Mouse (Mus musculus) neural tube, embryonic 13.5 days (tissue): ENCODE results near the gene Nin. TPM values are rescaled to one million over a fixed set of nuclear protein-coding genes. Genes with fewer than 3 reads are reported as not detected.

Source experiments
- ATAC-seq: fragments of 200-750 bp; cut with Nextera tagmentation; 2 replicates; pipeline ENCODE4 v1.8.0; 2017; ENCODE audit warnings: low read depth, mild to moderate bottlenecking, moderate TSS enrichment, moderate library complexity
- H3K27ac ChIP-seq: fragments of 300-500 bp; sonication (generic); replicated peaks from 2 replicates; pipeline ENCODE4 v1.5.1; 2015; ENCODE audit warnings: moderate library complexity, mild to moderate bottlenecking, inconsistent platforms
- H3K27me3 ChIP-seq: fragments of 300-500 bp; sonication (generic); 2 replicates; pipeline ENCODE4 v1.6.1; 2015; ENCODE audit warnings: mild to moderate bottlenecking, inconsistent platforms
- H3K36me3 ChIP-seq: fragments of 300-500 bp; sonication (generic); 2 replicates; pipeline ENCODE4 v1.6.1; 2015; ENCODE audit warnings: mild to moderate bottlenecking, inconsistent platforms
- H3K4me1 ChIP-seq: fragments of 300-500 bp; sonication (generic); replicated peaks from 2 replicates; pipeline ENCODE4 v1.6.1; 2015; ENCODE audit warnings: inconsistent platforms
- H3K4me2 ChIP-seq: fragments of 300-500 bp; sonication (generic); 2 replicates; pipeline ENCODE4 v1.6.1; 2015; ENCODE audit warnings: inconsistent platforms, mild to moderate bottlenecking, moderate library complexity
- H3K4me3 ChIP-seq: fragments of 300-500 bp; sonication (generic); 2 replicates; pipeline ENCODE4 v1.5.1; 2015; ENCODE audit warnings: mild to moderate bottlenecking, inconsistent platforms
- H3K9ac ChIP-seq: fragments of 300-500 bp; sonication (generic); 2 replicates; pipeline ENCODE4 v1.6.1; 2015; ENCODE audit warnings: moderate library complexity, mild to moderate bottlenecking, inconsistent platforms
- H3K9me3 ChIP-seq: fragments of 300-500 bp; sonication (generic); 2 replicates; pipeline ENCODE4 v1.6.1; 2016; ENCODE audit warnings: inconsistent platforms
- whole genome bisulfite sequencing: fragments of 180-500 bp; shearing (Covaris S2); methylation state at CpG from one replicate; pipeline ENCODE4 v1.1.7; 2015; 5-methylcytosine and 5-hydroxymethylcytosine counted together
- polyA plus RNA-seq: library from polyadenylated mRNA; unstranded; fragments of >200 nt; fragmentation: Nextera tagmentation; extraction: Ambion mirVana; gene quantifications from 2 replicates; pipeline ENCODE4 v1.2.1, GENCODE M21; 2015

Gene Nin
- polyA plus RNA-seq, 1 experiment from 2014 or later: 12.1 TPM

GRCm38 (mm10) chr12:70140542-70140941 lies 27.0 kb upstream of the Nin start:
- no peak overlapping the region for H3K27ac ChIP-seq
- H3K4me2 ChIP-seq: no peak overlapping the region
- no peaks in the 10 kb centered on the region for H3K36me3 ChIP-seq
- no peak overlapping the region for H3K9ac ChIP-seq
- no peak overlapping the region for H3K4me3 ChIP-seq
- H3K27me3 ChIP-seq: no peaks in the 10 kb centered on the region
- WGBS: 95% methylated on average over 5 of the region's 5 CpGs
- ATAC-seq: no peak
- H3K9me3 ChIP-seq: no peaks in the 10 kb centered on the region
- H3K4me1 ChIP-seq: peaks cover 16% of the 10 kb centered on the region

- Histone ChIP-seq H3K9me3 (no peaks in the 10 kb centered on the region), H3K27ac (no peak overlapping the region), H3K27me3 (no peaks in the 10 kb centered on the region), H3K9ac (no peak overlapping the region), H3K36me3 (no peaks in the 10 kb centered on the region), H3K4me2 (no peak overlapping the region), H3K4me1 (peaks cover 16% of the 10 kb centered on the region), H3K4me3 (no peak overlapping the region)
- ATAC-seq: no peak
- WGBS: 63% methylated on average over 4 of the region's 4 CpGs
Measured at GRCm38 (mm10) chr12:70139871-70140270, 26.4 kb upstream of the Nin start.

GRCm38 (mm10) chr12:70137626-70138025 lies 24.1 kb upstream of the Nin start:
- Histone ChIP-seq H3K27me3 (no peaks in the 10 kb centered on the region), H3K4me3 (no peak overlapping the region), H3K27ac (no peak overlapping the region), H3K9ac (no peak overlapping the region), H3K9me3 (no peaks in the 10 kb centered on the region), H3K4me1 (peaks cover 12% of the 10 kb centered on the region), H3K36me3 (no peaks in the 10 kb centered on the region), H3K4me2 (no peak overlapping the region)
- no peak for ATAC-seq
- 83% methylated on average over 9 of the region's 9 CpGs for WGBS

- Histone ChIP-seq H3K4me1 (peaks cover 12% of the 10 kb centered on the region), H3K9me3 (no peaks in the 10 kb centered on the region), H3K4me2 (no peak overlapping the region), H3K27ac (no peak overlapping the region), H3K36me3 (no peaks in the 10 kb centered on the region), H3K4me3 (no peak overlapping the region), H3K27me3 (no peaks in the 10 kb centered on the region), H3K9ac (no peak overlapping the region)
- 59% methylated on average over 4 of the region's 4 CpGs for WGBS
- ATAC-seq: peak; percentile 63; the same call in 1 of the 2 replicates
Measured at GRCm38 (mm10) chr12:70137095-70137494, 23.6 kb upstream of the Nin start.

- 56% methylated on average over 12 of the region's 12 CpGs for WGBS
- Histone ChIP-seq H3K9ac (no peak overlapping the region), H3K36me3 (no peaks in the 10 kb centered on the region), H3K27ac (no peak overlapping the region), H3K27me3 (no peaks in the 10 kb centered on the region), H3K4me3 (no peak overlapping the region), H3K9me3 (no peaks in the 10 kb centered on the region), H3K4me1 (peaks cover 15% of the 10 kb centered on the region), H3K4me2 (no peak overlapping the region)
- no peak for ATAC-seq
Measured at GRCm38 (mm10) chr12:70136185-70136756, 22.8 kb upstream of the Nin start.

- H3K9ac ChIP-seq: no peak overlapping the region
- H3K9me3 ChIP-seq: no peaks in the 10 kb centered on the region
- no peaks in the 10 kb centered on the region for H3K27me3 ChIP-seq
- no peaks in the 10 kb centered on the region for H3K36me3 ChIP-seq
- peaks cover 22% of the 10 kb centered on the region for H3K4me1 ChIP-seq
- no peak overlapping the region for H3K4me2 ChIP-seq
- WGBS: 90% methylated on average over 20 of the region's 20 CpGs
- no peak overlapping the region for H3K4me3 ChIP-seq
- H3K27ac ChIP-seq: no peak overlapping the region
- no peak for ATAC-seq
Measured at GRCm38 (mm10) chr12:70134627-70135235, 21.2 kb upstream of the Nin start.

- H3K4me2 ChIP-seq: peak overlapping the region; percentile 49
- no peaks in the 10 kb centered on the region for H3K27me3 ChIP-seq
- peak overlapping the region; percentile 45 for H3K9ac ChIP-seq
- H3K36me3 ChIP-seq: no peaks in the 10 kb centered on the region
- 34% methylated on average over 20 of the region's 20 CpGs for WGBS
- peaks cover 10% of the 10 kb centered on the region for H3K4me1 ChIP-seq
- no peaks in the 10 kb centered on the region for H3K9me3 ChIP-seq
- H3K27ac ChIP-seq: peak overlapping the region; percentile 46
- 0 out of 2 replicates have a peak, but pooled peaks have one; percentile 21 for ATAC-seq
- H3K4me3 ChIP-seq: peak overlapping the region; percentile 11; the same call in 1 of the 2 replicates
Measured at GRCm38 (mm10) chr12:70131042-70131675, 17.6 kb upstream of the Nin start.

GRCm38 (mm10) chr12:70129105-70129504 lies 15.6 kb upstream of the Nin start:
- 56% methylated on average over 5 of the region's 5 CpGs for WGBS
- H3K9ac ChIP-seq: no peak overlapping the region
- no peak overlapping the region for H3K4me2 ChIP-seq
- no peaks in the 10 kb centered on the region for H3K9me3 ChIP-seq
- H3K27me3 ChIP-seq: no peaks in the 10 kb centered on the region
- peaks cover 10% of the 10 kb centered on the region for H3K4me1 ChIP-seq
- H3K27ac ChIP-seq: no peak overlapping the region
- no peaks in the 10 kb centered on the region for H3K36me3 ChIP-seq
- H3K4me3 ChIP-seq: no peak overlapping the region
- no peak for ATAC-seq

- no peak for ATAC-seq
- WGBS: 88% methylated on average over 4 of the region's 4 CpGs
- no peak overlapping the region for H3K4me2 ChIP-seq
- H3K36me3 ChIP-seq: no peaks in the 10 kb centered on the region
- no peak overlapping the region for H3K9ac ChIP-seq
- H3K4me3 ChIP-seq: no peak overlapping the region
- no peaks in the 10 kb centered on the region for H3K27me3 ChIP-seq
- no peaks in the 10 kb centered on the region for H3K9me3 ChIP-seq
- H3K4me1 ChIP-seq: peaks cover 10% of the 10 kb centered on the region
- no peak overlapping the region for H3K27ac ChIP-seq
Measured at GRCm38 (mm10) chr12:70126626-70127025, 13.1 kb upstream of the Nin start.

GRCm38 (mm10) chr12:70119552-70119951 lies 6.0 kb upstream of the Nin start:
- H3K4me2 ChIP-seq: no peak overlapping the region
- H3K9me3 ChIP-seq: no peaks in the 10 kb centered on the region
- H3K4me1 ChIP-seq: no peaks in the 10 kb centered on the region
- H3K27ac ChIP-seq: no peak overlapping the region
- no peaks in the 10 kb centered on the region for H3K36me3 ChIP-seq
- no peak for ATAC-seq
- 79% methylated on average over 2 of the region's 2 CpGs for WGBS
- H3K27me3 ChIP-seq: no peaks in the 10 kb centered on the region
- no peak overlapping the region for H3K4me3 ChIP-seq
- no peak overlapping the region for H3K9ac ChIP-seq

GRCm38 (mm10) chr12:70118721-70119345 lies 5.3 kb upstream of the Nin start:
- H3K4me1 ChIP-seq: no peaks in the 10 kb centered on the region
- H3K4me3 ChIP-seq: no peak overlapping the region
- no peak overlapping the region for H3K9ac ChIP-seq
- no peak for ATAC-seq
- H3K9me3 ChIP-seq: no peaks in the 10 kb centered on the region
- H3K36me3 ChIP-seq: no peaks in the 10 kb centered on the region
- WGBS: 91% methylated on average over 10 of the region's 10 CpGs
- no peaks in the 10 kb centered on the region for H3K27me3 ChIP-seq
- no peak overlapping the region for H3K4me2 ChIP-seq
- no peak overlapping the region for H3K27ac ChIP-seq

GRCm38 (mm10) chr12:70117146-70117545 lies 3.6 kb upstream of the Nin start:
- Histone ChIP-seq H3K27ac (no peak overlapping the region), H3K4me1 (peaks cover 8% of the 10 kb centered on the region), H3K9me3 (no peaks in the 10 kb centered on the region), H3K36me3 (no peaks in the 10 kb centered on the region), H3K4me2 (no peak overlapping the region), H3K27me3 (no peaks in the 10 kb centered on the region), H3K9ac (no peak overlapping the region), H3K4me3 (no peak overlapping the region)
- 91% methylated on average over 10 of the region's 10 CpGs for WGBS
- no peak for ATAC-seq
